Mouse (Mus musculus) stomach, embryonic 15.5 days (tissue): Measurements from ENCODE around the gene Hnrnph2. TPM values are rescaled to one million over a fixed set of nuclear protein-coding genes. Genes with fewer than 3 reads are reported as not detected.

ENCODE experiments used
- ATAC-seq: fragments of 200-750 bp; cut with Nextera tagmentation; 2 replicates; pipeline ENCODE4 v1.8.0; 2017; ENCODE audit warnings: low read depth, moderate number of reproducible peaks, moderate TSS enrichment; ENCODE audit not compliant: insufficient read depth, low FRiP score
- H3K27ac ChIP-seq: fragments of 300-500 bp; sonication (generic); 2 replicates; pipeline ENCODE4 v1.5.1; 2015; ENCODE audit warnings: mild to moderate bottlenecking, inconsistent platforms
- H3K27me3 ChIP-seq: fragments of 300-500 bp; sonication (generic); replicated peaks from 2 replicates; pipeline ENCODE4 v1.6.1; 2015; ENCODE audit warnings: inconsistent platforms
- H3K36me3 ChIP-seq: fragments of 300-500 bp; sonication (generic); 2 replicates; pipeline ENCODE4 v1.6.1; 2015; ENCODE audit warnings: inconsistent platforms
- H3K4me1 ChIP-seq: fragments of 300-500 bp; sonication (generic); 2 replicates; pipeline ENCODE4 v1.6.1; 2015; ENCODE audit warnings: inconsistent platforms
- H3K4me2 ChIP-seq: fragments of 300-500 bp; sonication (generic); 2 replicates; pipeline ENCODE4 v1.6.1; 2015; ENCODE audit warnings: mild to moderate bottlenecking, inconsistent platforms
- H3K4me3 ChIP-seq: fragments of 300-500 bp; sonication (generic); replicated peaks from 2 replicates; pipeline ENCODE4 v1.5.1; 2015; ENCODE audit warnings: inconsistent platforms
- H3K9ac ChIP-seq: fragments of 300-500 bp; sonication (generic); 2 replicates; pipeline ENCODE4 v1.6.1; 2015; ENCODE audit warnings: inconsistent platforms
- H3K9me3 ChIP-seq: fragments of 300-500 bp; sonication (generic); 2 replicates; pipeline ENCODE4 v1.6.1; 2016; ENCODE audit warnings: inconsistent platforms
- WGBS: fragments of 180-500 bp; shearing (Covaris S2); methylation state at CpG from one replicate; pipeline ENCODE4 v1.1.7; 2015; 5-methylcytosine and 5-hydroxymethylcytosine counted together
- polyA plus RNA-seq: library from polyadenylated mRNA; unstranded; fragments of >200 nt; fragmentation: Nextera tagmentation; extraction: Ambion mirVana; gene quantifications from 2 replicates; pipeline ENCODE4 v1.2.1, GENCODE M21; 2015

Gene Hnrnph2
- polyA plus RNA-seq, 1 experiment from 2014 or later = 138 TPM

- WGBS = 77% methylated on average over 3 of the region's 3 CpGs
- no peaks in the 10 kb centered on the region for H3K4me1 ChIP-seq
- H3K27ac ChIP-seq = no peak overlapping the region
- no peak for ATAC-seq
- no peak overlapping the region for H3K4me2 ChIP-seq
- no peaks in the 10 kb centered on the region for H3K27me3 ChIP-seq
- no peaks in the 10 kb centered on the region for H3K9me3 ChIP-seq
- H3K9ac ChIP-seq = no peak overlapping the region
- no peaks in the 10 kb centered on the region for H3K36me3 ChIP-seq
- no peak overlapping the region for H3K4me3 ChIP-seq
Observed at GRCm38 (mm10) chrX:134621685-134622084, 20.7 kb downstream of the Hnrnph2 start.

GRCm38 (mm10) chrX:134623350-134623749 lies 22.4 kb downstream of the Hnrnph2 start:
- Histone ChIP-seq H3K9ac (no peak overlapping the region), H3K4me2 (no peak overlapping the region), H3K36me3 (no peaks in the 10 kb centered on the region), H3K9me3 (no peaks in the 10 kb centered on the region), H3K27me3 (no peaks in the 10 kb centered on the region), H3K4me1 (no peaks in the 10 kb centered on the region), H3K4me3 (no peak overlapping the region), H3K27ac (no peak overlapping the region)
- no peak for ATAC-seq
- WGBS = 65% methylated on average over 4 of the region's 4 CpGs

GRCm38 (mm10) chrX:134628200-134628599 lies 27.2 kb downstream of the Hnrnph2 start:
- no peaks in the 10 kb centered on the region for H3K27me3 ChIP-seq
- H3K9me3 ChIP-seq = no peaks in the 10 kb centered on the region
- H3K4me1 ChIP-seq = no peaks in the 10 kb centered on the region
- H3K4me2 ChIP-seq = no peak overlapping the region
- no peaks in the 10 kb centered on the region for H3K36me3 ChIP-seq
- H3K4me3 ChIP-seq = no peak overlapping the region
- H3K27ac ChIP-seq = no peak overlapping the region
- no peak overlapping the region for H3K9ac ChIP-seq
- 60% methylated on average over 2 of the region's 2 CpGs for WGBS
- no peak for ATAC-seq

GRCm38 (mm10) chrX:134632710-134633109 lies 31.7 kb downstream of the Hnrnph2 start:
- H3K27ac ChIP-seq = no peak overlapping the region
- H3K27me3 ChIP-seq = no peaks in the 10 kb centered on the region
- H3K4me3 ChIP-seq = no peak overlapping the region
- WGBS = 82% methylated on average over 5 of the region's 5 CpGs
- H3K36me3 ChIP-seq = no peaks in the 10 kb centered on the region
- H3K9me3 ChIP-seq = no peaks in the 10 kb centered on the region
- ATAC-seq = no peak
- no peak overlapping the region for H3K4me2 ChIP-seq
- H3K9ac ChIP-seq = no peak overlapping the region
- no peaks in the 10 kb centered on the region for H3K4me1 ChIP-seq

GRCm38 (mm10) chrX:134635111-134635510 lies 34.1 kb downstream of the Hnrnph2 start:
- Histone ChIP-seq H3K9me3 (no peaks in the 10 kb centered on the region), H3K27ac (no peak overlapping the region)
- 56% methylated on average over 3 of the region's 3 CpGs for WGBS

GRCm38 (mm10) chrX:134635860-134636259 lies 34.9 kb downstream of the Hnrnph2 start:
- no peak overlapping the region for H3K9ac ChIP-seq
- no peaks in the 10 kb centered on the region for H3K4me1 ChIP-seq
- H3K4me2 ChIP-seq = no peak overlapping the region
- ATAC-seq = no peak
- 41% methylated on average over 3 of the region's 3 CpGs for WGBS
- no peak overlapping the region for H3K4me3 ChIP-seq
- no peaks in the 10 kb centered on the region for H3K27me3 ChIP-seq
- no peaks in the 10 kb centered on the region for H3K36me3 ChIP-seq
- no peaks in the 10 kb centered on the region for H3K9me3 ChIP-seq
- H3K27ac ChIP-seq = no peak overlapping the region

More at GRCm38 (mm10) chrX:134635111-134635510, 34.1 kb downstream of the Hnrnph2 start:
- Histone ChIP-seq H3K9ac (no peak overlapping the region), H3K4me1 (no peaks in the 10 kb centered on the region), H3K4me3 (no peak overlapping the region), H3K27me3 (no peaks in the 10 kb centered on the region), H3K4me2 (no peak overlapping the region), H3K36me3 (no peaks in the 10 kb centered on the region)
- ATAC-seq = no peak

- Histone ChIP-seq H3K4me3 (no peak overlapping the region), H3K27me3 (no peaks in the 10 kb centered on the region), H3K36me3 (no peaks in the 10 kb centered on the region), H3K4me2 (no peak overlapping the region), H3K9me3 (no peaks in the 10 kb centered on the region), H3K4me1 (no peaks in the 10 kb centered on the region), H3K27ac (no peak overlapping the region), H3K9ac (no peak overlapping the region)
- ATAC-seq = no peak
- 53% methylated on average over 10 of the region's 10 CpGs for WGBS
Observed at GRCm38 (mm10) chrX:134641000-134641760, 40.2 kb downstream of the Hnrnph2 start.

GRCm38 (mm10) chrX:134646338-134646737 lies 45.4 kb downstream of the Hnrnph2 start:
- Histone ChIP-seq H3K4me3 (no peak overlapping the region), H3K9ac (no peak overlapping the region), H3K36me3 (no peaks in the 10 kb centered on the region), H3K9me3 (no peaks in the 10 kb centered on the region), H3K4me1 (no peaks in the 10 kb centered on the region), H3K27me3 (no peaks in the 10 kb centered on the region), H3K27ac (no peak overlapping the region), H3K4me2 (no peak overlapping the region)
- 75% methylated on average over 1 of the region's 1 CpGs for WGBS
- ATAC-seq = no peak

GRCm38 (mm10) chrX:134647421-134647820 lies 46.4 kb downstream of the Hnrnph2 start:
- H3K9ac ChIP-seq = no peak overlapping the region
- H3K27me3 ChIP-seq = no peaks in the 10 kb centered on the region
- H3K36me3 ChIP-seq = no peaks in the 10 kb centered on the region
- no peak overlapping the region; the same call in none of the 2 replicates for H3K27ac ChIP-seq
- 56% methylated on average over 8 of the region's 8 CpGs for WGBS
- no peak overlapping the region for H3K4me2 ChIP-seq
- H3K4me1 ChIP-seq = no peaks in the 10 kb centered on the region
- no peak overlapping the region for H3K4me3 ChIP-seq
- ATAC-seq = no peak
- no peaks in the 10 kb centered on the region for H3K9me3 ChIP-seq

- H3K4me3 ChIP-seq = no peak overlapping the region
- WGBS = 13% methylated on average over 11 of the region's 11 CpGs
- no peak overlapping the region for H3K9ac ChIP-seq
- no peak overlapping the region for H3K27ac ChIP-seq
- H3K4me1 ChIP-seq = no peaks in the 10 kb centered on the region
- H3K9me3 ChIP-seq = no peaks in the 10 kb centered on the region
- no peaks in the 10 kb centered on the region for H3K27me3 ChIP-seq
- no peak overlapping the region for H3K4me2 ChIP-seq
- no peaks in the 10 kb centered on the region for H3K36me3 ChIP-seq
- ATAC-seq = peak; percentile 60
Observed at GRCm38 (mm10) chrX:134648031-134648692, 47.2 kb downstream of the Hnrnph2 start.

- Histone ChIP-seq H3K9ac (no peak overlapping the region), H3K9me3 (no peaks in the 10 kb centered on the region), H3K36me3 (no peaks in the 10 kb centered on the region), H3K4me1 (no peaks in the 10 kb centered on the region), H3K4me2 (no peak overlapping the region), H3K27me3 (no peaks in the 10 kb centered on the region), H3K4me3 (no peak overlapping the region), H3K27ac (no peak overlapping the region)
- ATAC-seq = no peak
- 35% methylated on average over 1 of the region's 1 CpGs for WGBS
Observed at GRCm38 (mm10) chrX:134652061-134652460, 51.1 kb downstream of the Hnrnph2 start.
